ENCODE assay signal across 23 mouse cellular contexts in the genomic region with DNA sequence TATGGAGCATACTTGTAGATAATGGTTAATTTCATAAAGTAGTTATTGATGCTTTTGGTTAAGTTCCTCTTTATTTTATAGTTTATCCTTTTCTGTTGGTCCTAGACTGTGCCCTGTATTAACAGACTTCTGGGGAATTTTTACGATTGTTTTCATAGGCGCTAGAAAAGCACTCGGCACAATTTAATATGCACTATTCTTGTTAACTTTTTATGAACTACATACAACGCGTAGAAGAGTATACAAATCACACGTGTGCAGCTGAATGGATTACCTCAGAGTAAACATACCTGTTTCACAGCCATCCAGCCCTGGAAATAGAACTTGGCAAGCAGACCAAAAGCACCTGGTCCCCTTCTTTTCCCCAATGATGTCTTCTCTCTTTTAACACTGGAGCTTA.
DNase-seq lines count a peak whose midpoint lies in the region; ATAC-seq and TF ChIP-seq lines count a peak whose summit lies in the region.
"Had no signal": no experiment of that assay in that cellular context is flagged by ENCODE, and none has a peak within 500 bp of the region (broad histone marks: within the 10 kb centered on the region; RNA-seq: fewer than 3 reads in every experiment).

No protein-coding gene starts in this region.

- H3K27me3 ChIP-seq in liver, postnatal 0 days (ENCODE audit: insufficient read depth, low read length), result no peaks in the 10 kb centered on the region
- H3K27me3 ChIP-seq in liver, embryonic 12.5 days (replicated peaks), result no peaks in the 10 kb centered on the region
- no peaks in the 10 kb centered on the region for H3K27me3 ChIP-seq in midbrain, embryonic 11.5 days (ENCODE audit: control insufficient read depth, insufficient read depth, low read length)
- H3K27me3 ChIP-seq in midbrain, embryonic 14.5 days (ENCODE audit: control insufficient read depth, insufficient read depth, low read length), result no peaks in the 10 kb centered on the region
- no peaks in the 10 kb centered on the region for H3K27me3 ChIP-seq in kidney, embryonic 16.5 days (ENCODE audit: insufficient read depth, low read length)
- H3K27me3 ChIP-seq: embryonic facial prominence, embryonic 12.5 days; embryonic facial prominence, embryonic 15.5 days; hindbrain, embryonic 12.5 days; hindbrain, embryonic 15.5 days had no signal

- no peak overlapping the region for H3K9ac ChIP-seq in liver, postnatal 0 days (replicated peaks)
- no peak overlapping the region for H3K9ac ChIP-seq in liver, embryonic 12.5 days
- H3K9ac ChIP-seq in midbrain, embryonic 11.5 days (ENCODE audit: low read length), result no peak overlapping the region
- H3K9ac ChIP-seq in midbrain, embryonic 14.5 days (replicated peaks; ENCODE audit: low read length), result no peak overlapping the region
- no peak overlapping the region for H3K9ac ChIP-seq in kidney, embryonic 16.5 days (replicated peaks; ENCODE audit: low read length)
- H3K9ac ChIP-seq: embryonic facial prominence, embryonic 12.5 days; embryonic facial prominence, embryonic 15.5 days; forebrain, postnatal 0 days; hindbrain, embryonic 12.5 days; hindbrain, embryonic 15.5 days had no signal

- no peaks in the 10 kb centered on the region; the same call in 1 of the 2 replicates for H3K4me1 ChIP-seq in liver, postnatal 0 days (ENCODE audit: insufficient read depth)
- 0 out of 2 replicates have a peak, but pooled peaks cover 4% of the 10 kb centered on the region for H3K4me1 ChIP-seq in liver, embryonic 12.5 days
- no peaks in the 10 kb centered on the region for H3K4me1 ChIP-seq in midbrain, embryonic 11.5 days (ENCODE audit: control insufficient read depth, insufficient read depth, low read length)
- no peaks in the 10 kb centered on the region for H3K4me1 ChIP-seq in midbrain, embryonic 14.5 days (ENCODE audit: control insufficient read depth, insufficient read depth, low read length)
- H3K4me1 ChIP-seq in kidney, embryonic 16.5 days (ENCODE audit: insufficient read depth, low read length), result 0 out of 2 replicates have a peak, but pooled peaks cover 3% of the 10 kb centered on the region
- H3K4me1 ChIP-seq: hindbrain, embryonic 12.5 days; hindbrain, embryonic 15.5 days had no signal

- DNase-seq in gastrocnemius, adult 2 months, result no peak
- DNase-seq in gastrocnemius, postnatal 10 days, result no peak
- no peak for DNase-seq in liver, postnatal 0 days
- DNase-seq in midbrain, embryonic 11.5 days (ENCODE audit: low spot score, missing footprints), result peak; percentile 57
- DNase-seq in midbrain, embryonic 14.5 days, result no peak
- DNase-seq in cerebellum, adult 9-10 months, result no peak
- DNase-seq: adrenal gland, adult 8-10 months; adrenal gland, postnatal 25 days; cerebellum, adult 11-12 months; cerebellum, adult 8-10 months; cerebellum, postnatal 25 days; forebrain, postnatal 0 days; gastrocnemius, postnatal 14 days; heart, adult 11 months had no signal

- no peaks in the 10 kb centered on the region for H3K9me3 ChIP-seq in liver, postnatal 0 days (ENCODE audit: low read length)
- no peaks in the 10 kb centered on the region for H3K9me3 ChIP-seq in liver, embryonic 12.5 days (replicated peaks)
- H3K9me3 ChIP-seq in midbrain, embryonic 11.5 days (ENCODE audit: control insufficient read depth, low read length), result no peaks in the 10 kb centered on the region
- no peaks in the 10 kb centered on the region for H3K9me3 ChIP-seq in midbrain, embryonic 14.5 days (ENCODE audit: control insufficient read depth, low read length)
- H3K9me3 ChIP-seq in kidney, embryonic 16.5 days (ENCODE audit: low read length), result no peaks in the 10 kb centered on the region
- H3K9me3 ChIP-seq: embryonic facial prominence, embryonic 12.5 days; embryonic facial prominence, embryonic 15.5 days; hindbrain, embryonic 12.5 days; hindbrain, embryonic 15.5 days had no signal

- 79% methylated on average over 6 of the region's 6 CpGs for WGBS in liver, postnatal 0 days (ENCODE audit: insufficient replicate concordance)
- 80% methylated on average over 6 of the region's 6 CpGs for WGBS in liver, embryonic 12.5 days (ENCODE audit: insufficient replicate concordance)
- 94% methylated on average over 6 of the region's 6 CpGs for WGBS in midbrain, embryonic 11.5 days
- 92% methylated on average over 6 of the region's 6 CpGs for WGBS in midbrain, embryonic 14.5 days
- WGBS in kidney, embryonic 16.5 days, result 64% methylated on average over 6 of the region's 6 CpGs

- H3K4me2 ChIP-seq in liver, postnatal 0 days (ENCODE audit: low read depth, low read length), result no peak overlapping the region
- no peak overlapping the region for H3K4me2 ChIP-seq in liver, embryonic 12.5 days
- H3K4me2 ChIP-seq in midbrain, embryonic 11.5 days, result no peak overlapping the region
- no peak overlapping the region for H3K4me2 ChIP-seq in midbrain, embryonic 14.5 days (ENCODE audit: low read length)
- H3K4me2 ChIP-seq in kidney, embryonic 16.5 days (replicated peaks; ENCODE audit: low read depth, low read length), result no peak overlapping the region
- H3K4me2 ChIP-seq: embryonic facial prominence, embryonic 12.5 days; embryonic facial prominence, embryonic 15.5 days; heart, embryonic 11.5 days; hindbrain, embryonic 12.5 days; hindbrain, embryonic 15.5 days had no signal

- H3K4me3 ChIP-seq in gastrocnemius, adult 2 months, result no peak overlapping the region
- no peak overlapping the region for H3K4me3 ChIP-seq in liver, postnatal 0 days (ENCODE audit: low read depth, low read length)
- H3K4me3 ChIP-seq in liver, embryonic 12.5 days, result no peak overlapping the region
- H3K4me3 ChIP-seq in midbrain, embryonic 11.5 days (ENCODE audit: low read depth, low read length), result no peak overlapping the region
- no peak overlapping the region for H3K4me3 ChIP-seq in midbrain, embryonic 14.5 days (replicated peaks; ENCODE audit: low read depth, low read length)
- H3K4me3 ChIP-seq in kidney, embryonic 16.5 days (ENCODE audit: low read length), result no peak overlapping the region
- H3K4me3 ChIP-seq: embryonic facial prominence, embryonic 12.5 days; embryonic facial prominence, embryonic 15.5 days; hindbrain, embryonic 12.5 days; hindbrain, embryonic 15.5 days had no signal

- H3K36me3 ChIP-seq in liver, postnatal 0 days (replicated peaks; ENCODE audit: insufficient read depth, low read length), result no peaks in the 10 kb centered on the region
- H3K36me3 ChIP-seq in liver, embryonic 12.5 days, result no peaks in the 10 kb centered on the region
- no peaks in the 10 kb centered on the region for H3K36me3 ChIP-seq in midbrain, embryonic 11.5 days (ENCODE audit: control insufficient read depth, insufficient read depth, low read length)
- no peaks in the 10 kb centered on the region for H3K36me3 ChIP-seq in midbrain, embryonic 14.5 days (ENCODE audit: control insufficient read depth, insufficient read depth, low read length)
- no peaks in the 10 kb centered on the region for H3K36me3 ChIP-seq in kidney, embryonic 16.5 days (ENCODE audit: insufficient read depth, low read length)
- H3K36me3 ChIP-seq: embryonic facial prominence, embryonic 12.5 days; embryonic facial prominence, embryonic 15.5 days; hindbrain, embryonic 12.5 days; hindbrain, embryonic 15.5 days had no signal

- intact Hi-C loops in gastrocnemius, adult 2 months (cut with DNase I), result loop anchor here (10.0 kb wide), 1 partner anchor 163 kb away; no protein-coding TSS in a partner anchor

- H3K27ac ChIP-seq in gastrocnemius, adult 2 months, result peak overlapping the region; percentile 28; the same call in 1 of the 2 replicates
- no peak overlapping the region for H3K27ac ChIP-seq in liver, postnatal 0 days (ENCODE audit: low read depth)
- no peak overlapping the region for H3K27ac ChIP-seq in liver, embryonic 12.5 days
- no peak overlapping the region for H3K27ac ChIP-seq in midbrain, embryonic 11.5 days (ENCODE audit: low read depth, low read length)
- H3K27ac ChIP-seq in midbrain, embryonic 14.5 days (replicated peaks; ENCODE audit: low read depth, low read length), result no peak overlapping the region
- H3K27ac ChIP-seq in kidney, embryonic 16.5 days (ENCODE audit: low read length), result no peak overlapping the region
- H3K27ac ChIP-seq: embryonic facial prominence, embryonic 12.5 days; embryonic facial prominence, embryonic 15.5 days; hindbrain, embryonic 12.5 days; hindbrain, embryonic 15.5 days had no signal

- 0 out of 2 replicates have a peak, but pooled peaks have one; percentile 49 for ATAC-seq in liver, postnatal 0 days
- no peak for ATAC-seq in liver, embryonic 12.5 days
- no peak for ATAC-seq in midbrain, embryonic 11.5 days (ENCODE audit: low FRiP score)
- no peak for ATAC-seq in midbrain, embryonic 14.5 days (ENCODE audit: low FRiP score, low TSS enrichment)
- ATAC-seq in kidney, embryonic 16.5 days (ENCODE audit: low FRiP score, low TSS enrichment), result no peak
- ATAC-seq: activated CD4-positive, CD25-positive, alpha-beta regulatory T cell, adult 4 months; forebrain, embryonic 14.5 days; forebrain, postnatal 0 days had no signal

- TF ChIP-seq EP300 in liver, postnatal 0 days (IDR thresholded peaks at IDR 0.05; ENCODE audit: low read depth), result no peak

- TF ChIP-seq CTCF in gastrocnemius, adult 2 months (IDR thresholded peaks at IDR 0.05), result no peak
- no peak for TF ChIP-seq CTCF in liver, postnatal 0 days (IDR thresholded peaks at IDR 0.05; ENCODE audit: low read depth)
